Mouse (Mus musculus) hindbrain, embryonic 16.5 days (tissue): ENCODE measurements around the gene Akap8. TPM values are rescaled to one million over a fixed set of nuclear protein-coding genes. Genes with fewer than 3 reads are reported as not detected.

ENCODE experiments used
- ATAC-seq: fragments of 200-750 bp; cut with Nextera tagmentation; 2 replicates; pipeline ENCODE4 v1.8.0; 2017; ENCODE audit warnings: moderate TSS enrichment, moderate library complexity
- H3K27ac ChIP-seq: fragments of 300-500 bp; sonication (generic); 2 replicates; pipeline ENCODE4 v1.5.1; 2014; ENCODE audit warnings: low read depth, mild to moderate bottlenecking, control low read depth, low read length, moderate library complexity
- H3K27me3 ChIP-seq: fragments of 300-500 bp; sonication (generic); replicated peaks from 2 replicates; pipeline ENCODE4 v1.6.1; 2014; ENCODE audit warnings: low read length; ENCODE audit not compliant: control insufficient read depth, insufficient read depth
- H3K36me3 ChIP-seq: fragments of 300-500 bp; sonication (generic); 2 replicates; pipeline ENCODE4 v1.6.1; 2014; ENCODE audit warnings: mild to moderate bottlenecking, low read length, moderate library complexity, mixed read lengths; ENCODE audit not compliant: control insufficient read depth, insufficient read depth
- H3K4me1 ChIP-seq: fragments of 300-500 bp; sonication (generic); 2 replicates; pipeline ENCODE4 v1.6.1; 2014; ENCODE audit warnings: low read depth, low read length; ENCODE audit not compliant: control insufficient read depth, insufficient read depth
- H3K4me2 ChIP-seq: fragments of 300-500 bp; sonication (generic); 2 replicates; pipeline ENCODE4 v1.6.1; 2014; ENCODE audit warnings: mild to moderate bottlenecking, low read length, control low read depth, moderate library complexity
- H3K4me3 ChIP-seq: fragments of 300-500 bp; sonication (generic); 2 replicates; pipeline ENCODE4 v1.5.1; 2014; ENCODE audit warnings: mild to moderate bottlenecking, low read length, control low read depth, moderate library complexity
- H3K9ac ChIP-seq: fragments of 300-500 bp; sonication (generic); 2 replicates; pipeline ENCODE4 v1.6.1; 2014; ENCODE audit warnings: low read depth, mild to moderate bottlenecking, control low read depth, low read length, moderate library complexity
- H3K9me3 ChIP-seq: fragments of 300-500 bp; sonication (generic); 2 replicates; pipeline ENCODE4 v1.6.1; 2014; ENCODE audit warnings: mild to moderate bottlenecking, low read length, moderate library complexity; ENCODE audit not compliant: control insufficient read depth
- WGBS: fragments of 180-500 bp; shearing (Covaris S2); extraction: QIAGEN DNeasy Blood & Tissue Kit; methylation state at CpG from one replicate; pipeline ENCODE4 v1.1.7; 2014; 5-methylcytosine and 5-hydroxymethylcytosine counted together
- polyA plus RNA-seq: library from polyadenylated mRNA; unstranded; fragments of >200 nt; fragmentation: Nextera tagmentation; extraction: Ambion mirVana; gene quantifications from 2 replicates; pipeline ENCODE4 v1.2.1, GENCODE M21; 2015

The Akap8 gene
- polyA plus RNA-seq, 1 experiment from 2014 or later, result 84.7 TPM

DNA sequence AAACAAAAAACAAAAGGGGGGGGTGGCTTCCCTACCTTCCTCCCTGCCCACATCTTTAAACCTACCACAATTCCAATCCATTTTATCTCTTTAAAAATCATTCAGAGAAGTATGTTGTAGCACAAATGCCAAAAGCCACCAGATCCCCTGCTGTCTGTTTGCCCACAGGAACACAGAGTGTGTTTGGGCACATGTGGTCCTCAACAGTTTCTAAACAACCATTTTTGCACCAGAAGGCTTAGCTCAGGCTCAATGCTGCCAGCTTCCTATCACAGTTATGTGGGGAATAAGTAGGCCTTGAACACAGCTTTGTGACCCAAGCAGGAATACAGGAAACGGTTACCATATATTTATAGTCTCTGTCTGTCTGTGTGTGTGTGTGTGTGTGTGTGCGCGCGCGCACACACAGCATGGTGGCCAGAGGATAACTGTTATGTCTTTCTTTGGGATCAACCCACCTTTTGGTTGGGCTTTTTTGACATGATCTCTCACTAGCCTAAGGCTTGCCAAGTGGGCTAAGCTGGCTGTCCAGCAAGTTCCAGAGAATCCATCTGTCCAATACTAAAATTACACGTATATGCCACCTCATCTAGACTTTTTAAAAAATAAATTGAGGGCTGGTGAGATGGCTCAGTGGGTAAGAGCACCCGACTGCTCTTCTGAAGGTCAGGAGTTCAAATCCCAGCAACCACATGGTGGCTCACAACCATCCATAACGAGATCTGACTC is 58.0 kb downstream of the Akap8 start:
- no peak overlapping the region for H3K9ac ChIP-seq
- H3K27ac ChIP-seq, result no peak overlapping the region
- H3K4me3 ChIP-seq, result no peak overlapping the region
- no peaks in the 10 kb centered on the region for H3K27me3 ChIP-seq
- no peaks in the 10 kb centered on the region for H3K9me3 ChIP-seq
- no peak overlapping the region for H3K4me2 ChIP-seq
- ATAC-seq, result 0 out of 2 replicates have a peak, but pooled peaks have one; percentile 12
- WGBS, result 95% methylated on average over 8 of the region's 8 CpGs
- H3K36me3 ChIP-seq, result no peaks in the 10 kb centered on the region
- H3K4me1 ChIP-seq, result no peaks in the 10 kb centered on the region; the same call in 1 of the 2 replicates

GRCm38 (mm10) chr17:32258869-32259268 is 62.2 kb downstream of the Akap8 start:
- no peak for ATAC-seq
- Histone ChIP-seq H3K36me3 (no peaks in the 10 kb centered on the region), H3K9ac (no peak overlapping the region), H3K4me2 (no peak overlapping the region), H3K4me1 (peaks cover 4% of the 10 kb centered on the region), H3K27ac (no peak overlapping the region), H3K4me3 (no peak overlapping the region), H3K27me3 (no peaks in the 10 kb centered on the region), H3K9me3 (no peaks in the 10 kb centered on the region)
- WGBS, result 93% methylated on average over 2 of the region's 2 CpGs

DNA sequence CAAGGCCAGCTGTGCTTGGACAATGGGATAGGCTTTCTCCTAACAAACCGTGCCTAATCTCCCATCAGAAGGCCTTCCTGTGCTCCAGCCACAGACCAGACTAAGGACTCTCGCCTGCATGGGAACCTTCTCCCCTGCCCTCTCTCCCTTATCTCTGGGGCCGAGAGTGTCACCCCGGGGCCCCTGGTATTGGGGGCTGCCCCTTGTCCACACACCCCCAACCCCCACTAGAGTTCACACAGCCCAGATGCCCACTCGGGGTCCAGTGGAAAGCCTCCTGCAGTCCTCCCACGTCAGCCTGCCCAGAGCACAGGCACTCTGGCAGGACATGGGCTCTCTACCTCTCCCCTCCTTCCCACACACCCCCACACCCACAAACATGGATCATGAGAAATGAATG is 63.1 kb downstream of the Akap8 start:
- H3K4me2 ChIP-seq, result no peak overlapping the region
- no peaks in the 10 kb centered on the region for H3K9me3 ChIP-seq
- H3K27me3 ChIP-seq, result no peaks in the 10 kb centered on the region
- peaks cover 4% of the 10 kb centered on the region; the same call in 1 of the 2 replicates for H3K4me1 ChIP-seq
- no peaks in the 10 kb centered on the region for H3K36me3 ChIP-seq
- H3K4me3 ChIP-seq, result no peak overlapping the region
- 0 out of 2 replicates have a peak, but pooled peaks have one; percentile 4 for ATAC-seq
- H3K27ac ChIP-seq, result no peak overlapping the region
- H3K9ac ChIP-seq, result no peak overlapping the region
- 46% methylated on average over 6 of the region's 6 CpGs for WGBS

DNA sequence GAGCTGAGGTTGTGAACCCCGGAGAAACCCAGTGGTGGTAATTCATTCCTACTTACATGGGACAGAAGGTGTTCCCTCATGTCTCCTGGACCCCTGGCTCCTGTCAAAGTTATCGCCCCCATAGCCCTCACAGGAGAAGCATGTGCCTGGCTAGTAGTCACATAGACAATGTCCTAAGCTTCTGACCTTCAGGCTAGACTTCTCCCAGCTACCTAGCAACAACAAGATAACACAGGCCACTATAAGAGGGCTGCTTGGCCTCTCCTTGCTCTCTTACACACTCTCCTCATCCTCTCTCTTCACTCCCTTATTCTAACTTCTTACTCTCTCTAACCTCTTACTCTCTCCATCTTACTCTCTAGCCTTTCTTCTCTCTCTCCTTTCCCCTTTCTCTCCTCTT is 63.6 kb downstream of the Akap8 start:
- Histone ChIP-seq H3K4me1 (peaks cover 4% of the 10 kb centered on the region; the same call in 1 of the 2 replicates), H3K27ac (no peak overlapping the region), H3K4me2 (no peak overlapping the region), H3K9ac (no peak overlapping the region), H3K4me3 (no peak overlapping the region), H3K36me3 (no peaks in the 10 kb centered on the region), H3K9me3 (no peaks in the 10 kb centered on the region), H3K27me3 (no peaks in the 10 kb centered on the region)
- no peak for ATAC-seq
- 92% methylated on average over 2 of the region's 2 CpGs for WGBS

- Histone ChIP-seq H3K36me3 (no peaks in the 10 kb centered on the region), H3K9me3 (no peaks in the 10 kb centered on the region), H3K4me1 (peaks cover 4% of the 10 kb centered on the region; the same call in 1 of the 2 replicates), H3K4me2 (no peak overlapping the region), H3K4me3 (no peak overlapping the region), H3K27ac (no peak overlapping the region), H3K27me3 (no peaks in the 10 kb centered on the region), H3K9ac (no peak overlapping the region)
- WGBS, result 86% methylated on average over 2 of the region's 2 CpGs
- ATAC-seq, result no peak
These were observed 64.1 kb downstream of the Akap8 start for GRCm38 (mm10) chr17:32256896-32257295.

Other genes with a start within 250 kb of the Akap8 start
- gene Notch3, start 154.4 kb downstream of the Akap8 start, polyA plus RNA-seq, result 7.2 and 8.6 TPM in 2 replicates
- gene Ephx3, start 131.7 kb downstream of the Akap8 start, polyA plus RNA-seq, result 0.29 and 0.40 TPM in 2 replicates
- 72.9 and 92.7 TPM in 2 replicates for gene Brd4, start 36.5 kb downstream of the Akap8 start, polyA plus RNA-seq
- 145 and 153 TPM in 2 replicates for gene Akap8l, start 29.4 kb upstream of the Akap8 start, polyA plus RNA-seq
- gene Wiz, start 68.2 kb upstream of the Akap8 start, polyA plus RNA-seq, result 28.5 and 37.3 TPM in 2 replicates
- gene Rasal3, start 82.3 kb upstream of the Akap8 start, polyA plus RNA-seq, result 0.98 and 1.0 TPM in 2 replicates
- gene Pglyrp2, start 102.9 kb upstream of the Akap8 start, polyA plus RNA-seq, result not detected in 2 replicates
- gene Cyp4f39, start 131.5 kb upstream of the Akap8 start, polyA plus RNA-seq, result 0.94 and 1.3 TPM in 2 replicates
- 10.7 and 11.2 TPM in 2 replicates for gene Cyp4f17, start 184.8 kb upstream of the Akap8 start, polyA plus RNA-seq
- 17.3 and 18.7 TPM in 2 replicates for gene Cyp4f16, start 215.3 kb upstream of the Akap8 start, polyA plus RNA-seq